Mouse (Mus musculus) intestine, postnatal 0 days (tissue): ENCODE data around the gene Katnal1. TPM values are rescaled to one million over a fixed set of nuclear protein-coding genes. Genes with fewer than 3 reads are reported as not detected.

ENCODE experiments used
- ATAC-seq: fragments of 200-750 bp; cut with Nextera tagmentation; 2 replicates; pipeline ENCODE4 v1.8.0; 2017; ENCODE audit warnings: mild to moderate bottlenecking, moderate TSS enrichment, moderate library complexity
- H3K27ac ChIP-seq: fragments of 300-500 bp; sonication (generic); 2 replicates; pipeline ENCODE4 v1.5.1; 2014; ENCODE audit warnings: mild to moderate bottlenecking, low read depth, low read length, moderate library complexity
- H3K27me3 ChIP-seq: fragments of 300-500 bp; sonication (generic); replicated peaks from 2 replicates; pipeline ENCODE4 v1.6.1; 2014; ENCODE audit warnings: low read length, mixed read lengths; ENCODE audit not compliant: control insufficient read depth, insufficient read depth
- H3K36me3 ChIP-seq: fragments of 300-500 bp; sonication (generic); 2 replicates; pipeline ENCODE4 v1.6.1; 2014; ENCODE audit warnings: mild to moderate bottlenecking, moderate library complexity; ENCODE audit not compliant: control insufficient read depth, insufficient read depth
- H3K4me1 ChIP-seq: fragments of 300-500 bp; sonication (generic); replicated peaks from 2 replicates; pipeline ENCODE4 v1.6.1; 2014; ENCODE audit warnings: antibody characterized with exemption, low read length, mixed read lengths; ENCODE audit not compliant: control insufficient read depth, insufficient read depth
- H3K4me2 ChIP-seq: fragments of 300-500 bp; sonication (generic); replicated peaks from 2 replicates; pipeline ENCODE4 v1.6.1; 2014; ENCODE audit warnings: low read depth, mild to moderate bottlenecking, moderate library complexity
- H3K4me3 ChIP-seq: fragments of 300-500 bp; sonication (generic); 2 replicates; pipeline ENCODE4 v1.5.1; 2014; ENCODE audit warnings: low read depth, low read length
- H3K9ac ChIP-seq: fragments of 300-500 bp; sonication (generic); 2 replicates; pipeline ENCODE4 v1.6.1; 2014; ENCODE audit warnings: mild to moderate bottlenecking, low read depth, low read length
- H3K9me3 ChIP-seq: fragments of 300-500 bp; sonication (generic); 2 replicates; pipeline ENCODE4 v1.6.1; 2016; ENCODE audit warnings: mixed run types; ENCODE audit not compliant: control insufficient read depth
- CTCF ChIP-seq: sonication (generic); IDR thresholded peaks from 2 replicates; pipeline ENCODE4 v1.5.1; 2016; ENCODE audit warnings: low read depth, mild to moderate bottlenecking, control low read depth, antibody characterized with exemption, moderate library complexity
- WGBS: fragments of 180-500 bp; shearing (Covaris S2); extraction: QIAGEN DNeasy Blood & Tissue Kit; methylation state at CpG from one replicate; pipeline ENCODE4 v1.1.7; 2014; 5-methylcytosine and 5-hydroxymethylcytosine counted together
- polyA plus RNA-seq: library from polyadenylated mRNA; unstranded; fragments of >200 nt; fragmentation: Nextera tagmentation; extraction: Ambion mirVana; gene quantifications from 2 replicates; pipeline ENCODE4 v1.2.1, GENCODE M21; 2015

The Katnal1 gene
- polyA plus RNA-seq, 1 experiment from 2014 or later, result 2.7 TPM

DNA sequence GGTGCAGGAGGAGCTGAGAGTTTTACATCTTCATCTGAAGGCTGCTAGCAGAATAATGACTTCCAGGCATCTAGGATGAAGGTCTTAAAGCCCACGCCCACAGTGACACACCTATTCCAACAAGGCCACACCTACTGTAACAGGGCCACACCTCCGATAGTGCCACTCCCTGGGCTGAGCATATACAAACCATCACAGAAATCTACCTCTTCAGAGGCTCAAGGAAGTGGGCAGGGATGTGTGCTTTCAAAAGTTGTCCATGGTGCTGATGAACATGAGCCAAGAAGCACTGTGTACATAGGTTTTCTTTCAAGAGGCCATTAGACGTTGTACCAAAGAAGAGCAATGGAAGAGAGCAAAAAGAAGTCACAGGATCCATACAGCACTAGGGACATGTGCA is 71.6 kb downstream of the Katnal1 start:
- Histone ChIP-seq H3K36me3 (no peaks in the 10 kb centered on the region), H3K4me1 (no peaks in the 10 kb centered on the region), H3K4me2 (no peak overlapping the region), H3K27ac (no peak overlapping the region), H3K27me3 (no peaks in the 10 kb centered on the region), H3K9ac (no peak overlapping the region), H3K4me3 (no peak overlapping the region), H3K9me3 (no peaks in the 10 kb centered on the region)
- WGBS, result 58% methylated on average over 3 of the region's 3 CpGs
- ATAC-seq, result no peak
- no peak for TF ChIP-seq CTCF

DNA sequence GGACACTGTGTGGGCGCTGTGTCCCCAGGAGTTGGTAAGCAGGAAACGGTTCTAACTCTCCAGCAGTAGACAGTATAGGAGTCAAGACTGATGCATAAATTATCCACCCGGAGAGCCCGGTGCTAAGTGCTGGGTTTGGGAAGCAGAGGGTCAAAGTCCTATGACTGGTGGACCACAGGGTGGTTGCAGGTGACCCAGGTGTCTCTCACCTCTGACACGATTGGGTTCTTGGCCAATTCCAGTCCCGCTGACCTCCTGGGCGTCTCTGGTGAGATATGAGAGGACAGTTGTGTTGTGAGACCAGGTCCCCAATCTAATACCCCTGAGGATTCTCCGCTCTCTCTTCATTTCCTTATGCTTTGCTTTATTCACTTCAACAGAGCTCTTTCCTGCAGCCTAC is 74.1 kb downstream of the Katnal1 start:
- no peak overlapping the region for H3K4me2 ChIP-seq
- H3K4me3 ChIP-seq, result no peak overlapping the region
- no peak for TF ChIP-seq CTCF
- 78% methylated on average over 8 of the region's 8 CpGs for WGBS
- H3K4me1 ChIP-seq, result no peaks in the 10 kb centered on the region
- H3K27ac ChIP-seq, result no peak overlapping the region
- H3K27me3 ChIP-seq, result no peaks in the 10 kb centered on the region
- H3K9me3 ChIP-seq, result no peaks in the 10 kb centered on the region
- H3K36me3 ChIP-seq, result no peaks in the 10 kb centered on the region
- H3K9ac ChIP-seq, result no peak overlapping the region
- ATAC-seq, result no peak

GRCm38 (mm10) chr5:148854166-148854565 is 75.0 kb downstream of the Katnal1 start:
- no peaks in the 10 kb centered on the region for H3K4me1 ChIP-seq
- no peaks in the 10 kb centered on the region for H3K36me3 ChIP-seq
- no peak for TF ChIP-seq CTCF
- no peak overlapping the region for H3K4me3 ChIP-seq
- 43% methylated on average over 5 of the region's 5 CpGs for WGBS
- no peak for ATAC-seq
- H3K9me3 ChIP-seq, result no peaks in the 10 kb centered on the region
- H3K4me2 ChIP-seq, result no peak overlapping the region
- H3K9ac ChIP-seq, result no peak overlapping the region
- H3K27ac ChIP-seq, result no peak overlapping the region
- H3K27me3 ChIP-seq, result no peaks in the 10 kb centered on the region

DNA sequence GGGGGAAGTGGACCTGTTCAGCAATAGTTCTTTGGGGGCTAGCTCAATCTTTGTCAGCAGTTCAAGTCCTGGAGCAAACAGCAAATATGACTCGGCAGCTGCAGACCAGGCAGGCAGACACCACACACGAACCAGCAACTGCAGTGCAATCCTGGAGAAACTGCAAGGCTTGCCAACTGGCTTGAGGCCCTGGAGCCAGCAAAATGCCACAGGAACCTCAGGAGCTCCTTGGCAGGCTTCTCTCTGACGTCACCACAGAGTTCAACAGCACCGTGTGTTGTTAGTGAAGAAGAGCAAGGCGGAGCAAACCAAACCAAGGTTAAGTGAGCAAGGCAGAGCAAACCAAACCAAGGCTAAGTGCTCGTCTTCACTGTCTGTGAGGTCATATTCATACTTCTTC is 79.6 kb downstream of the Katnal1 start:
- no peak for ATAC-seq

DNA sequence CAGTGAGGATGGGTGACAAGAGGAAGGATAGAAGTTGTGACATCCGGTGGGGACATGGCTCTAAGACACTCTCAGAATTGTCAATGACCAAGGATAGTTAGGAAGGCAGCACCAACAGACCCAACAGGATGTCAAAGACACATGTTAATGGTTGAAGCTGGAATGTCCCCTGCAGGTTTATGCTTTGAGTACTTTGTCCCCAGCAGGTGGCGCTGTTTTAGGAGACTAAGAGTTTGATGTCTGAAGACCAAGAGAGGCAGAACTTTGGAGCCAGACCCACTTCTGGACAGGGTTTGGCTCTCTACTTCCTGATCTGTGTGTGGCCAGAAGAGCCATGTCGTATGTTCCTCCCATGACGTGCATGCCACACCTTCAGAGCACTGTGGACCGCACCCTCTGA is 82.1 kb downstream of the Katnal1 start:
- Histone ChIP-seq H3K27ac (no peak overlapping the region), H3K4me1 (no peaks in the 10 kb centered on the region), H3K4me3 (no peak overlapping the region), H3K4me2 (no peak overlapping the region), H3K9ac (no peak overlapping the region), H3K27me3 (no peaks in the 10 kb centered on the region), H3K9me3 (no peaks in the 10 kb centered on the region), H3K36me3 (no peaks in the 10 kb centered on the region)
- ATAC-seq, result no peak
- TF ChIP-seq CTCF, result peak; percentile 43
- WGBS, result 97% methylated on average over 5 of the region's 5 CpGs

More for the DNA sequence above, 79.6 kb downstream of the Katnal1 start:
- 80% methylated on average over 6 of the region's 6 CpGs for WGBS
- H3K27me3 ChIP-seq, result no peaks in the 10 kb centered on the region
- H3K27ac ChIP-seq, result no peak overlapping the region
- no peak for TF ChIP-seq CTCF
- no peak overlapping the region for H3K9ac ChIP-seq
- H3K9me3 ChIP-seq, result no peaks in the 10 kb centered on the region
- H3K4me1 ChIP-seq, result no peaks in the 10 kb centered on the region
- H3K36me3 ChIP-seq, result no peaks in the 10 kb centered on the region
- H3K4me3 ChIP-seq, result no peak overlapping the region
- H3K4me2 ChIP-seq, result no peak overlapping the region

DNA sequence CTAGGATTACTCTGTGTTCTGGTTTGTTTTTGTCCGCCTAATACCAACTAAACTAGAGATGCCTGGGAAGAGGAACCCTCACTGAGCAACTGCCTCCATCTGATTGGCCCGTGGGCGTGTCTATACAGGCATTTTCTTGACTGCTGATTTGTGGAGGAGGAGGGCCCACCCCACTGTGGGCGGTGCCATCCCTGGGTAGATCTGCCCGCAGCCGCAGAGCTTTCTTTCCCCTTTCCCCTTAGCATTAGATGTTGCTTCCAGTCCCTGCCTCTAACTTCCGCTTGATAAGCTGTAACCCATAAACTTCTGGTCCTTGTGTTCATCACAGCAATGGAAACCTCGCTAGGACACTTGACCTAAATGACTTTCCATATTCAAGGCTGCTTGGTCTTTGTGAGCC is 92.1 kb downstream of the Katnal1 start:
- Histone ChIP-seq H3K4me3 (no peak overlapping the region), H3K4me1 (no peaks in the 10 kb centered on the region), H3K9me3 (no peaks in the 10 kb centered on the region), H3K9ac (no peak overlapping the region), H3K36me3 (no peaks in the 10 kb centered on the region), H3K27ac (no peak overlapping the region), H3K4me2 (no peak overlapping the region), H3K27me3 (no peaks in the 10 kb centered on the region)
- ATAC-seq, result no peak
- no peak for TF ChIP-seq CTCF
- WGBS, result 24% methylated on average over 8 of the region's 8 CpGs
